Mouse (Mus musculus) stomach, embryonic 15.5 days (tissue): ENCODE measurements around the gene Slk. TPM values are rescaled to one million over a fixed set of nuclear protein-coding genes. Genes with fewer than 3 reads are reported as not detected.

Experiments used
- ATAC-seq: fragments of 200-750 bp; cut with Nextera tagmentation; 2 replicates; pipeline ENCODE4 v1.8.0; 2017; ENCODE audit warnings: low read depth, moderate number of reproducible peaks, moderate TSS enrichment; ENCODE audit not compliant: insufficient read depth, low FRiP score
- H3K27ac ChIP-seq: fragments of 300-500 bp; sonication (generic); 2 replicates; pipeline ENCODE4 v1.5.1; 2015; ENCODE audit warnings: mild to moderate bottlenecking, inconsistent platforms
- H3K27me3 ChIP-seq: fragments of 300-500 bp; sonication (generic); replicated peaks from 2 replicates; pipeline ENCODE4 v1.6.1; 2015; ENCODE audit warnings: inconsistent platforms
- H3K36me3 ChIP-seq: fragments of 300-500 bp; sonication (generic); 2 replicates; pipeline ENCODE4 v1.6.1; 2015; ENCODE audit warnings: inconsistent platforms
- H3K4me1 ChIP-seq: fragments of 300-500 bp; sonication (generic); 2 replicates; pipeline ENCODE4 v1.6.1; 2015; ENCODE audit warnings: inconsistent platforms
- H3K4me2 ChIP-seq: fragments of 300-500 bp; sonication (generic); 2 replicates; pipeline ENCODE4 v1.6.1; 2015; ENCODE audit warnings: mild to moderate bottlenecking, inconsistent platforms
- H3K4me3 ChIP-seq: fragments of 300-500 bp; sonication (generic); replicated peaks from 2 replicates; pipeline ENCODE4 v1.5.1; 2015; ENCODE audit warnings: inconsistent platforms
- H3K9ac ChIP-seq: fragments of 300-500 bp; sonication (generic); 2 replicates; pipeline ENCODE4 v1.6.1; 2015; ENCODE audit warnings: inconsistent platforms
- H3K9me3 ChIP-seq: fragments of 300-500 bp; sonication (generic); 2 replicates; pipeline ENCODE4 v1.6.1; 2016; ENCODE audit warnings: inconsistent platforms
- WGBS: fragments of 180-500 bp; shearing (Covaris S2); methylation state at CpG from one replicate; pipeline ENCODE4 v1.1.7; 2015; 5-methylcytosine and 5-hydroxymethylcytosine counted together
- polyA plus RNA-seq: library from polyadenylated mRNA; unstranded; fragments of >200 nt; fragmentation: Nextera tagmentation; extraction: Ambion mirVana; gene quantifications from 2 replicates; pipeline ENCODE4 v1.2.1, GENCODE M21; 2015

The Slk gene
- polyA plus RNA-seq, 1 experiment from 2014 or later, result 20.1 TPM

- WGBS, result 81% methylated on average over 11 of the region's 11 CpGs
- H3K27me3 ChIP-seq, result no peaks in the 10 kb centered on the region
- no peaks in the 10 kb centered on the region for H3K36me3 ChIP-seq
- H3K4me2 ChIP-seq, result no peak overlapping the region
- no peak for ATAC-seq
- no peak overlapping the region for H3K27ac ChIP-seq
- no peaks in the 10 kb centered on the region for H3K9me3 ChIP-seq
- no peak overlapping the region for H3K4me3 ChIP-seq
- no peak overlapping the region for H3K9ac ChIP-seq
- H3K4me1 ChIP-seq, result no peaks in the 10 kb centered on the region
Measured at GRCm38 (mm10) chr19:47548432-47549076, 30.9 kb upstream of the Slk start.

- Histone ChIP-seq H3K9ac (no peak overlapping the region), H3K36me3 (no peaks in the 10 kb centered on the region), H3K4me2 (no peak overlapping the region), H3K4me3 (no peak overlapping the region), H3K27me3 (no peaks in the 10 kb centered on the region), H3K27ac (no peak overlapping the region), H3K9me3 (no peaks in the 10 kb centered on the region), H3K4me1 (no peaks in the 10 kb centered on the region)
- WGBS, result 76% methylated on average over 9 of the region's 9 CpGs
- ATAC-seq, result no peak
Measured at GRCm38 (mm10) chr19:47549174-47549573, 30.3 kb upstream of the Slk start.

GRCm38 (mm10) chr19:47549584-47549983, 29.9 kb upstream of the Slk start:
- no peak overlapping the region for H3K9ac ChIP-seq
- ATAC-seq, result no peak
- H3K4me1 ChIP-seq, result no peaks in the 10 kb centered on the region
- H3K27me3 ChIP-seq, result no peaks in the 10 kb centered on the region
- no peak overlapping the region for H3K4me2 ChIP-seq
- H3K36me3 ChIP-seq, result no peaks in the 10 kb centered on the region
- H3K9me3 ChIP-seq, result no peaks in the 10 kb centered on the region
- 85% methylated on average over 4 of the region's 4 CpGs for WGBS
- no peak overlapping the region for H3K4me3 ChIP-seq
- H3K27ac ChIP-seq, result no peak overlapping the region

GRCm38 (mm10) chr19:47559145-47559544, 20.3 kb upstream of the Slk start:
- Histone ChIP-seq H3K9me3 (no peaks in the 10 kb centered on the region), H3K36me3 (no peaks in the 10 kb centered on the region), H3K4me2 (no peak overlapping the region), H3K4me1 (peaks cover 13% of the 10 kb centered on the region; the same call in 1 of the 2 replicates), H3K4me3 (no peak overlapping the region), H3K9ac (no peak overlapping the region), H3K27ac (peak overlapping the region; percentile 49; the same call in 1 of the 2 replicates), H3K27me3 (no peaks in the 10 kb centered on the region)
- no peak for ATAC-seq
- WGBS, result 66% methylated on average over 5 of the region's 5 CpGs

- H3K36me3 ChIP-seq, result no peaks in the 10 kb centered on the region
- peak overlapping the region; percentile 49; the same call in 1 of the 2 replicates for H3K27ac ChIP-seq
- WGBS, result 49% methylated on average over 14 of the region's 14 CpGs
- H3K9ac ChIP-seq, result no peak overlapping the region
- H3K9me3 ChIP-seq, result no peaks in the 10 kb centered on the region
- no peak overlapping the region for H3K4me3 ChIP-seq
- no peak for ATAC-seq
- H3K4me1 ChIP-seq, result peaks cover 13% of the 10 kb centered on the region
- H3K4me2 ChIP-seq, result no peak overlapping the region
- H3K27me3 ChIP-seq, result no peaks in the 10 kb centered on the region
Measured at GRCm38 (mm10) chr19:47559751-47560512, 19.5 kb upstream of the Slk start.

GRCm38 (mm10) chr19:47560544-47561161, 18.8 kb upstream of the Slk start:
- Histone ChIP-seq H3K9ac (no peak overlapping the region), H3K9me3 (no peaks in the 10 kb centered on the region), H3K27me3 (no peaks in the 10 kb centered on the region), H3K36me3 (no peaks in the 10 kb centered on the region), H3K4me1 (peaks cover 13% of the 10 kb centered on the region), H3K4me3 (no peak overlapping the region), H3K4me2 (no peak overlapping the region), H3K27ac (no peak overlapping the region)
- WGBS, result 68% methylated on average over 12 of the region's 12 CpGs
- ATAC-seq, result no peak

- H3K9me3 ChIP-seq, result no peaks in the 10 kb centered on the region
- peak overlapping the region; percentile 72 for H3K27ac ChIP-seq
- H3K9ac ChIP-seq, result no peak overlapping the region
- no peaks in the 10 kb centered on the region for H3K27me3 ChIP-seq
- H3K4me1 ChIP-seq, result peaks cover 13% of the 10 kb centered on the region
- ATAC-seq, result peak; percentile 73
- no peak overlapping the region for H3K4me2 ChIP-seq
- H3K36me3 ChIP-seq, result no peaks in the 10 kb centered on the region
- 35% methylated on average over 5 of the region's 5 CpGs for WGBS
- no peak overlapping the region for H3K4me3 ChIP-seq
Measured at GRCm38 (mm10) chr19:47561996-47562441, 17.5 kb upstream of the Slk start.

GRCm38 (mm10) chr19:47563715-47564114, 15.8 kb upstream of the Slk start:
- Histone ChIP-seq H3K9ac (no peak overlapping the region), H3K36me3 (no peaks in the 10 kb centered on the region), H3K4me2 (peak overlapping the region; percentile 11; the same call in 1 of the 2 replicates), H3K27me3 (no peaks in the 10 kb centered on the region), H3K27ac (no peak overlapping the region), H3K4me3 (no peak overlapping the region), H3K4me1 (peaks cover 13% of the 10 kb centered on the region), H3K9me3 (no peaks in the 10 kb centered on the region)
- 36% methylated on average over 13 of the region's 13 CpGs for WGBS
- no peak for ATAC-seq

- Histone ChIP-seq H3K9ac (no peak overlapping the region), H3K4me1 (peaks cover 8% of the 10 kb centered on the region; the same call in 1 of the 2 replicates), H3K4me3 (no peak overlapping the region), H3K27me3 (no peaks in the 10 kb centered on the region), H3K4me2 (no peak overlapping the region), H3K27ac (no peak overlapping the region), H3K36me3 (no peaks in the 10 kb centered on the region), H3K9me3 (no peaks in the 10 kb centered on the region)
- 57% methylated on average over 17 of the region's 17 CpGs for WGBS
- ATAC-seq, result no peak
Measured at GRCm38 (mm10) chr19:47565031-47565654, 14.3 kb upstream of the Slk start.

- WGBS, result 73% methylated on average over 8 of the region's 8 CpGs
- Histone ChIP-seq H3K4me1 (peaks cover 4% of the 10 kb centered on the region; the same call in 1 of the 2 replicates), H3K9ac (no peak overlapping the region), H3K9me3 (no peaks in the 10 kb centered on the region), H3K36me3 (no peaks in the 10 kb centered on the region), H3K4me2 (no peak overlapping the region), H3K4me3 (no peak overlapping the region), H3K27me3 (no peaks in the 10 kb centered on the region), H3K27ac (no peak overlapping the region)
- ATAC-seq, result no peak
Measured at GRCm38 (mm10) chr19:47565994-47566393, 13.5 kb upstream of the Slk start.

GRCm38 (mm10) chr19:47570042-47570441, 9.4 kb upstream of the Slk start:
- Histone ChIP-seq H3K36me3 (no peaks in the 10 kb centered on the region), H3K9ac (no peak overlapping the region), H3K4me3 (no peak overlapping the region), H3K9me3 (no peaks in the 10 kb centered on the region), H3K4me2 (no peak overlapping the region), H3K27ac (no peak overlapping the region), H3K4me1 (no peaks in the 10 kb centered on the region; the same call in 1 of the 2 replicates), H3K27me3 (no peaks in the 10 kb centered on the region)
- whole genome bisulfite sequencing, result 86% methylated on average over 5 of the region's 5 CpGs
- no peak for ATAC-seq
